Mouse (Mus musculus) kidney, adult 2 months (tissue): Measurements from ENCODE around the gene 4930595D18Rik.

ENCODE experiments used
- CTCF ChIP-seq: fragments of 200-500 bp; conservative IDR thresholded peaks from 2 replicates; pipeline ENCODE4 v1.5.1; 2011; ENCODE audit warnings: low read depth, mild to moderate bottlenecking, control low read depth, low read length, moderate library complexity, mixed read lengths; ENCODE audit not compliant: insufficient read depth, insufficient read length
- POLR2A ChIP-seq: fragments of 200-500 bp; IDR thresholded peaks from one replicate; pipeline ENCODE4 v1.6.1; 2011; ENCODE audit warnings: low read depth, low read length, control low read depth

DNA sequence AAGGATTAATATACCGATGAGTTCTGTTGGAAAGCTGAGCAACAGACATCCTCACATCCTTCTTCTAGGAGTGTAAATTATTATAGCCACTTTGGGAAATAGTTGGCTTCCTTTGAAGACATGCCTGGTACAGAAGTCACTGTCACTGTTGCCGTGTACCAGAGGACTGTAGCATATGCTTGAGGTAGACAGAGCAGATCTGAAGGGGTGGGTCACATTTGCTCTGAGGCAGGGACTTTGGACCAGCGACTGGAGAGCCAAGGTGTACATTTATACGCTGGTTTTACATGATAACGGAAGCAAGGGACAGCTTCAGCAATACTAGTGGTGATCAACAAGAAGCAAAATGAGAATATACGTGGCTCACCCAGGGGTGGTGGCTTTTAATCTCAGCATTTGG, 34.6 kb upstream of the 4930595D18Rik start:
- TF ChIP-seq CTCF (no peak), POLR2A (no peak)
